Mouse (Mus musculus): ENCODE measurements around the gene Gpx2. TPM values are rescaled to one million over a fixed set of nuclear protein-coding genes. Genes with fewer than 3 reads are reported as not detected.

The Gpx2 gene
- 0.83 TPM in 1 of 2 replicates, not detected in the other for polyA plus RNA-seq (2015; fragmentation: Nextera tagmentation; extraction: Ambion mirVana)

GRCm38 (mm10) chr12:76795350-76795749 lies at the start of gene Gpx2:
Gpx2 (minus strand) TSS chr12:76795554.
- H3K27me3 ChIP-seq (ENCODE audit: control insufficient read depth, insufficient read depth, low read depth, low read length), result no peaks in the 10 kb centered on the region; the same call in 1 of the 2 replicates
- no peak within 1 kb of the TSS for H3K4me2 ChIP-seq (ENCODE audit: low read depth, low read length)
- no peak for ATAC-seq (ENCODE audit: low read depth)

DNA sequence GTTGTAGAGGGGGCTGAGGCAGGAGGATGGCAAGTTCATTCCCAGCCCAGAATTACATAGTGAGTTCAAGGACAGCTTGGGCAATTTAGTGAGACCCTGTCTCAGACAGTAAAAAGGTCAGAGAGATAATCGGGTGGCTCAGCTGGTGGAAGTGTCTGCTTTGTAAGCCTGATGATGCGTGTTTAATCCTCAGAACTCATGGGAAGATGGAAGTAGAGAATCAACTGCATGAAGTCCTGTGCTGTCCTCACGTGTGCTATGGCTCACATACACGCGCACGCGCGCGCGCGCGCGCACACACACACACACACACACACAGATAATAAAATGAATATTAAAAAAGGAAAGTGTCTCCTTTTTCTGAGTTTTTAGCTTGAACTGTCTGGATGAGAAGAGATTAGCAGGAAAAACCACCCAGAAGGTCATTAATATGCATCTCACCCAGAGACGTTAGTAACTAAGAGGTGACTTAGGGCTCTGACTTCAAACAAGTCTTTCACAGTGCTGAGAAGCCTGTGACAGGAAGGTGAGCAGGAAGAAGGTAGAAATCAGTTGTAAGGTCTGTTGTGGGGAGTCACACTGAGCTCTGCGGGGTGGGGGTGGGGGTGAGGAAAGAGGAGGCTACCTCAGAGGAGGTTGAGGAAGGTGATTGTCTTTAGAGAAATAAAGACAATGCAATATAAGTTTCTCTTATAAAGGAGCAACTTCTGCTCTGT lies 49.1 kb upstream of the Gpx2 start:
- ATAC-seq (ENCODE audit: low read depth), result no peak
- Histone ChIP-seq H3K27ac (ENCODE audit: low read length) (no peak overlapping the region), H3K4me1 (ENCODE audit: control insufficient read depth, low read depth, low read length) (no peaks in the 10 kb centered on the region), H3K4me3 (ENCODE audit: low read depth, low read length) (no peak overlapping the region), H3K36me3 (ENCODE audit: control insufficient read depth, insufficient read depth) (no peaks in the 10 kb centered on the region), H3K27me3 (ENCODE audit: control insufficient read depth, insufficient read depth, low read depth, low read length) (no peaks in the 10 kb centered on the region), H3K4me2 (ENCODE audit: low read depth, low read length) (no peak overlapping the region), H3K9me3 (replicated peaks; ENCODE audit: control insufficient read depth, low read length) (no peaks in the 10 kb centered on the region), H3K9ac (ENCODE audit: low read depth, low read length) (no peak overlapping the region)
- 87% methylated on average over 15 of the region's 15 CpGs for WGBS (ENCODE audit: insufficient replicate concordance)

More at GRCm38 (mm10) chr12:76795350-76795749, at the start of gene Gpx2:
- Histone ChIP-seq H3K9ac (ENCODE audit: low read depth, low read length) (no peak within 1 kb of the TSS), H3K4me1 (ENCODE audit: control insufficient read depth, low read depth, low read length) (no peaks in the 10 kb centered on the region), H3K4me3 (ENCODE audit: low read depth, low read length) (no peak within 1 kb of the TSS), H3K9me3 (replicated peaks; ENCODE audit: control insufficient read depth, low read length) (no peaks in the 10 kb centered on the region), H3K27ac (ENCODE audit: low read length) (no peak within 1 kb of the TSS), H3K36me3 (ENCODE audit: control insufficient read depth, insufficient read depth) (no peaks in the 10 kb centered on the region)
- WGBS (ENCODE audit: insufficient replicate concordance), result 59% methylated on average over 5 of the region's 5 CpGs

- WGBS (ENCODE audit: insufficient replicate concordance), result 71% methylated on average over 6 of the region's 6 CpGs
- no peaks in the 10 kb centered on the region for H3K36me3 ChIP-seq (ENCODE audit: control insufficient read depth, insufficient read depth)
- peaks cover 15% of the 10 kb centered on the region for H3K4me1 ChIP-seq (ENCODE audit: control insufficient read depth, low read depth, low read length)
- H3K4me2 ChIP-seq (ENCODE audit: low read depth, low read length), result no peak overlapping the region
- H3K27me3 ChIP-seq (ENCODE audit: control insufficient read depth, insufficient read depth, low read depth, low read length), result no peaks in the 10 kb centered on the region
- H3K27ac ChIP-seq (ENCODE audit: low read length), result no peak overlapping the region
- H3K4me3 ChIP-seq (ENCODE audit: low read depth, low read length), result no peak overlapping the region
- H3K9me3 ChIP-seq (replicated peaks; ENCODE audit: control insufficient read depth, low read length), result no peaks in the 10 kb centered on the region
- no peak for ATAC-seq (ENCODE audit: low read depth)
- H3K9ac ChIP-seq (ENCODE audit: low read depth, low read length), result no peak overlapping the region
Observed at GRCm38 (mm10) chr12:76840081-76840480, 44.7 kb upstream of the Gpx2 start.

DNA sequence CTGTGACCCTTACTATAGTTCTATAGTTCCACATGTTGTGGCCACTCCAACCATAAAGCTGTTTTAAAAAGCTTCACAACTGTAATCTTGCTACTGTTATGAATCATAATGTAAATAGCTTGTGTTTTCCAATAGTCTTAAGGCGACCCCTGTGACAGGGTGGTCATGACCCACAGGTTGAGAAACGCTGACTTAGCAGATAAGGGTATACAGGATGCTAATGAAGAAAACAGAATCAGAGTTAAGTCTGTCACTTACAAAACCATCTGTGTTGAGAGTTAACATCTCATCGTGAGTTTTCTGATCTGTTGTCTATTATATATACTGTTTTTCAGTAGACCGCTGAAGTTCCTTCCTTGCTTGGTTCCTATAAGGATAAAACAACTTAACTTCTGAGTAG lies 43.9 kb upstream of the Gpx2 start:
- no peak overlapping the region for H3K9ac ChIP-seq (ENCODE audit: low read depth, low read length)
- ATAC-seq (ENCODE audit: low read depth), result no peak
- H3K36me3 ChIP-seq (ENCODE audit: control insufficient read depth, insufficient read depth), result no peaks in the 10 kb centered on the region
- H3K27ac ChIP-seq (ENCODE audit: low read length), result no peak overlapping the region
- H3K4me2 ChIP-seq (ENCODE audit: low read depth, low read length), result no peak overlapping the region
- no peaks in the 10 kb centered on the region for H3K27me3 ChIP-seq (ENCODE audit: control insufficient read depth, insufficient read depth, low read depth, low read length)
- peaks cover 15% of the 10 kb centered on the region for H3K4me1 ChIP-seq (ENCODE audit: control insufficient read depth, low read depth, low read length)
- no peaks in the 10 kb centered on the region for H3K9me3 ChIP-seq (replicated peaks; ENCODE audit: control insufficient read depth, low read length)
- no peak overlapping the region for H3K4me3 ChIP-seq (ENCODE audit: low read depth, low read length)
- 81% methylated on average over 4 of the region's 4 CpGs for WGBS (ENCODE audit: insufficient replicate concordance)

- Histone ChIP-seq H3K4me3 (ENCODE audit: low read depth, low read length) (peak overlapping the region; percentile 72), H3K27ac (ENCODE audit: low read length) (peak overlapping the region; percentile 43), H3K4me2 (ENCODE audit: low read depth, low read length) (peak overlapping the region; percentile 84), H3K27me3 (ENCODE audit: control insufficient read depth, insufficient read depth, low read depth, low read length) (no peaks in the 10 kb centered on the region; the same call in 1 of the 2 replicates), H3K4me1 (ENCODE audit: control insufficient read depth, low read depth, low read length) (peaks cover 15% of the 10 kb centered on the region), H3K9ac (ENCODE audit: low read depth, low read length) (peak overlapping the region; percentile 74), H3K9me3 (replicated peaks; ENCODE audit: control insufficient read depth, low read length) (no peaks in the 10 kb centered on the region), H3K36me3 (ENCODE audit: control insufficient read depth, insufficient read depth) (no peaks in the 10 kb centered on the region)
- 7% methylated on average over 21 of the region's 21 CpGs for WGBS (ENCODE audit: insufficient replicate concordance)
- peak; percentile 23 for ATAC-seq (ENCODE audit: low read depth)
Observed at GRCm38 (mm10) chr12:76837844-76838650, 42.7 kb upstream of the Gpx2 start.

- Histone ChIP-seq H3K27ac (ENCODE audit: low read length) (peak overlapping the region; percentile 56), H3K36me3 (ENCODE audit: control insufficient read depth, insufficient read depth) (no peaks in the 10 kb centered on the region), H3K9ac (ENCODE audit: low read depth, low read length) (peak overlapping the region; percentile 74), H3K4me1 (ENCODE audit: control insufficient read depth, low read depth, low read length) (peaks cover 15% of the 10 kb centered on the region), H3K4me2 (ENCODE audit: low read depth, low read length) (peak overlapping the region; percentile 84), H3K4me3 (ENCODE audit: low read depth, low read length) (peak overlapping the region; percentile 72), H3K9me3 (replicated peaks; ENCODE audit: control insufficient read depth, low read length) (no peaks in the 10 kb centered on the region), H3K27me3 (ENCODE audit: control insufficient read depth, insufficient read depth, low read depth, low read length) (no peaks in the 10 kb centered on the region; the same call in 1 of the 2 replicates)
- peak; percentile 100 for ATAC-seq (ENCODE audit: low read depth)
- WGBS (ENCODE audit: insufficient replicate concordance), result under 1% methylated on average over 43 of the region's 43 CpGs
Observed at GRCm38 (mm10) chr12:76837101-76837843, 41.9 kb upstream of the Gpx2 start.

DNA sequence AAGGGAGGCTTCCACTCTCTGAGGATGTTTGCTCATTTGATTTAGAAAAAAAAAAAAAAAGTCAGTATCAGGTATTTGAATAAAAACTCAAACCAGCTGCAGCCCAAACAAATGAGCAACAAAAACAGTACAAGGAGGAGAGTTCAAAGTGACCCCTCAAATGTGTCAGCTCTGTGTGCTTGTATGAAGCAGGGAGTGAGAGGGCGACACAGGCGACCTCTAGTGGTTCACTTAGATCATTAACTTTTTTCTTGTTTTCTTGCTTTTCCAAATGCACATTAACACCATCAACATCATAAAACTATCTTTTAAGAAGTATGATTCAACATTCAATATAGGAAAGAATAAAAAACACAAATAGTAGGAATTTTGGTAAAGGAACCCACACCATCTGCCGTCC lies 37.4 kb upstream of the Gpx2 start:
- no peak for ATAC-seq (ENCODE audit: low read depth)
- Histone ChIP-seq H3K27ac (ENCODE audit: low read length) (no peak overlapping the region), H3K4me3 (ENCODE audit: low read depth, low read length) (no peak overlapping the region), H3K9me3 (replicated peaks; ENCODE audit: control insufficient read depth, low read length) (no peaks in the 10 kb centered on the region), H3K27me3 (ENCODE audit: control insufficient read depth, insufficient read depth, low read depth, low read length) (no peaks in the 10 kb centered on the region; the same call in 1 of the 2 replicates), H3K4me2 (ENCODE audit: low read depth, low read length) (no peak overlapping the region), H3K9ac (ENCODE audit: low read depth, low read length) (no peak overlapping the region), H3K36me3 (ENCODE audit: control insufficient read depth, insufficient read depth) (no peaks in the 10 kb centered on the region), H3K4me1 (ENCODE audit: control insufficient read depth, low read depth, low read length) (peaks cover 6% of the 10 kb centered on the region; the same call in 1 of the 2 replicates)
- 2% methylated on average over 3 of the region's 3 CpGs for WGBS (ENCODE audit: insufficient replicate concordance)

- peaks cover 46% of the 10 kb centered on the region for H3K27me3 ChIP-seq (ENCODE audit: control insufficient read depth, insufficient read depth, low read depth, low read length)
- H3K9ac ChIP-seq (ENCODE audit: low read depth, low read length), result no peak overlapping the region
- H3K4me3 ChIP-seq (ENCODE audit: low read depth, low read length), result no peak overlapping the region
- H3K9me3 ChIP-seq (replicated peaks; ENCODE audit: control insufficient read depth, low read length), result no peaks in the 10 kb centered on the region
- no peak overlapping the region for H3K4me2 ChIP-seq (ENCODE audit: low read depth, low read length)
- no peak overlapping the region for H3K27ac ChIP-seq (ENCODE audit: low read length)
- 66% methylated on average over 4 of the region's 4 CpGs for WGBS (ENCODE audit: insufficient replicate concordance)
- no peaks in the 10 kb centered on the region for H3K4me1 ChIP-seq (ENCODE audit: control insufficient read depth, low read depth, low read length)
- no peaks in the 10 kb centered on the region for H3K36me3 ChIP-seq (ENCODE audit: control insufficient read depth, insufficient read depth)
- no peak for ATAC-seq (ENCODE audit: low read depth)
Observed at GRCm38 (mm10) chr12:76825283-76825682, 29.9 kb upstream of the Gpx2 start.
